Mouse (Mus musculus): ENCODE measurements around the gene Lmbr1l.
"Not testable (repeated sequence)": the region's sequence is repeated elsewhere in the genome, so short reads cannot be mapped to it uniquely, and the experiment has no call there.

Lmbr1l gene

DNA sequence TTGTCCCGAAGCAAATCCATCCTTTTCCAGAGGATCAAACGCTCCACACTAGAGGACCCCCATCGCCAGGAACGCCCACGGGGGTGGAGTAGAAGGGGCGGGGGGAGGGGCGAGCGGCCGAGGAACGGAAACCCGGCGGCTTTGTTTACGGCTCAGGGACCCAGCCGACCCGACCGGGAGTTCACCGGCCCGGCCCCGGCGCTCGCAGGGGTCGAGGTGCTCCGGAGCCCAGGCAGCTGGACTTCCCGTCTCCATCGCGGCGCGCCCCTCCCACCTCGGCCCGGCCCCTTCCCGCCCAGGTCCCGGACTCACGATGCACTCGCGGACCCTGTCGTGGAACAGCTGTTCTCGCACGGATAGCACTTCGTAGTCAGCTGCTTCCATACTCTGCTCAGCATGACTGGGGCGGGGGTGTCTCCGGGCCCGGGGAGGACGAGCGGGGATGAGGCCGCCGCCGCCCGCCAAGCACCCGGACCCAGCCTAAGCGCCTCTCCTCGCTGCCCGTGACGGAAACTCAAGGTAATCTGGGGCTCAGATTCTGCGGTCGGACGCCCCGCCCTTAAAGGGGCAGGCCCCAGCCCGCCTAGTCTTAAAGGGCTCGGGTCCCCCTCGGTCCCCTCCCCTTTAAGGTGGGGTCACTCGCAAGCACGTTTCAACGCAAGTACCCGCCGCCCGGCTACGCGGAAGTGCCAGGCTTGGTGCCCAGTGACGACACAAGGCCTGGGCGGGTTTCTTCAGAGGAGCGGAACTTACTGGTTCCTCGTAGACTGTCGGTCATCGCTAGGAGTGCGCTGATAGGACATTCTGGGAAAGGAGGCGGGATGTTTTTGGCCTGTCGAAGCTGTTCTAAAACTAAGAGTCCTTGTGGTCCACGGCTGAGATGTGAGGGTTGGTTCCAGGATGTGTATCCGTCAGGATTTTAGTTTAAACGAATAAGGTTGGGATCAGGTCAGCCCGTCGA, at the start of gene Lmbr1l:
Gene Lmbr1l (minus strand): TSS at position 694 of the 961 bp plus-strand sequence.
- peak; percentile 99 for ATAC-seq (ENCODE audit: low TSS enrichment)

DNA sequence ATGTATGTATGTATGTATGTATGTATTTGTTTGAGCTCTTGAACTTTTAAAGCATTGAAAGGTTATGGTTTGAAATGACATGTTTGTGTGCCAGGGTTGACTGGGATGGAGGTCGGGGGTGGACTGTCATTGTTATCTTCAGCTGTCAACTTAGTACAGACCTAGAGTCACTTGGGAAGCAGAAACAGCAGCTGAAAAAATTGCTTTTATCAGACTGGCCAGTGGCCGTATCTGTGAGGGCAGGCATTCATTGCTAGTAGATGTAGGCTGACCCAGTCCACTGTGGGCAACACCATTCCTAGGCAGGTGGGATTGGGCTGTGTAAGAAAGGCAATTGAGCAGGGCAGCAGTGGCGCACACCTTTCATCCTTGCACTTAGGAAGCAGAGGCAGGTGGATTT, 41.5 kb upstream of the Lmbr1l start:
- ATAC-seq (ENCODE audit: low TSS enrichment) = no peak

DNA sequence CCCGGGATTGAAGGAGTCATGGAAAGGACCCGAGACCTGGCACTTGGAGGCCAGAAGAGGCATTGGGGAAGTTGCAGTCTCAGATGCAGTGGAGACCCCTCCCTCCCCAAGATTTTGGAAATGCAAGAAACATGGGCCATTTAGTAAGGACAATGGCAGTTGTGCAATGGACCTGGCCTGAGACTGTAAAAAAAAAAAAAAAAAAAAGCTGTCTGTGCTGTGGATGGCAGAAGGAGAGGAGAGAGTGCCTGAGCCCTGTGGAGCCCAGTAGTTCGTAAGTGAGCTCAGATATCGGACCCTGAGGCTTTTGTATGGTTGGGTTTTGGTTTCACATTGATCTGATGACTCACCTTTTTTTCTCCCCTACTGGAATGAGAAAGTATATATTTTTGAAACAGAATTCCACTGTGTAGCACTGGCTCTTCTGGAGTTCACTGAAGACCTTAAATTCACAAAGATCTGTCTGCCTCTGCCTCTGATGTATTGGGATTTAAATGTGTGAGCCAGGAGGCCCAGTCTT, 40.9 kb upstream of the Lmbr1l start:
- ATAC-seq (ENCODE audit: low TSS enrichment) = no peak

DNA sequence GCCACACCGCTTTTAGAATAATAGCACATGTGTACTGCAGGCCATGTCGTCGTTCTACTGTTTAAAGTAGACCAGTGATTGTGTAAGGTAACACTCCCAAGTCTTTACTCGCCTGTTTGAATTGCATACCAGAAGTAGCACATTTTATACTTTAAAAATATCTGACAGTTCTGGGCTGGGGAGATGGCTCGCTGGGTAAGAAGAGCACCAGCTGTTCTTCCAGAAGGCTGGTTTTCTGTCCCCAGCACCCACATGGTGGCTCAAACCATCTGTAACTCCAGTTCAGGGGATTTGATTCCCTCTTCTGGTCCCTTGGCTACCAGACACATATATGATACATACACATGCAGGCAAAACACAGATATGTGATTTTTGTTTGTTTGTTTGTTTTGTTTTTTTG, 39.4 kb upstream of the Lmbr1l start:
- ATAC-seq (ENCODE audit: low TSS enrichment) = peak; percentile 22

DNA sequence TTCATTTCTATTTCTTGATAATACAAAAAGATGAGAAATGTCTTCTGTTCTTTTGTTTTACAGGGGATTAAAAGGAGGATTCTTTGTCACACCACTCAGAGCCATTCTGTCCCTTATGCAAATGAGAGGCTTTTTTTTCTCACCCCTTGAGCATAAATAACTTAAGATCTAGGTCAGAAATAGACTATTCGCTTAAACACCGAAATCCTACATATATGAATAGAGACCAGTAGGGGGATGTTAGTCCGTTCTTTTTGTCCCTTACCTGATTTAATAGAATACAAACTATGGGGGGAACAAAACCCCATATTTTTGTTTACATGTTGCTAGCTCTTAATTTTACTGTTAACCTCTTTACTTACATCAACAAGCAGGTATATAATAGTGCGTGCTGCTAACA, 38.0 kb upstream of the Lmbr1l start:
- no peak for ATAC-seq (ENCODE audit: low TSS enrichment)

DNA sequence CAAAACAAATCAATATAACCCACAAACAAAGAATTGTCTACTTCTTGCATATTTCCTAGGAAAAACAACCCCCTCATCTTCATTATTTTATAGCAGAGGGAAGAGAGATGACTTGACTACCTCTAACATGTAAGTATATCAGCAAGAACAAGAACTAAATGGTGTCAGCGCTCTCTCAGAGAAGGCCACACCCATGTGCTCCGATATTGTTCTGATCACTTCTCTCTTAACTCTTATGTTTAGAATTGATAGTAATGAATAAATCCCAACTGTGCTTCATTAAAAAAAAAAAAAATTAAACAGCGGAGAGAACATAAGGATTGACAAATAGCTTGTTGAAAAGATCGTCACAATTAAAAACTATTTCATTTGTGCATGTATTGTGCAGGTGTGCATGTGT, 37.3 kb upstream of the Lmbr1l start:
- ATAC-seq (ENCODE audit: low TSS enrichment) = no peak

DNA sequence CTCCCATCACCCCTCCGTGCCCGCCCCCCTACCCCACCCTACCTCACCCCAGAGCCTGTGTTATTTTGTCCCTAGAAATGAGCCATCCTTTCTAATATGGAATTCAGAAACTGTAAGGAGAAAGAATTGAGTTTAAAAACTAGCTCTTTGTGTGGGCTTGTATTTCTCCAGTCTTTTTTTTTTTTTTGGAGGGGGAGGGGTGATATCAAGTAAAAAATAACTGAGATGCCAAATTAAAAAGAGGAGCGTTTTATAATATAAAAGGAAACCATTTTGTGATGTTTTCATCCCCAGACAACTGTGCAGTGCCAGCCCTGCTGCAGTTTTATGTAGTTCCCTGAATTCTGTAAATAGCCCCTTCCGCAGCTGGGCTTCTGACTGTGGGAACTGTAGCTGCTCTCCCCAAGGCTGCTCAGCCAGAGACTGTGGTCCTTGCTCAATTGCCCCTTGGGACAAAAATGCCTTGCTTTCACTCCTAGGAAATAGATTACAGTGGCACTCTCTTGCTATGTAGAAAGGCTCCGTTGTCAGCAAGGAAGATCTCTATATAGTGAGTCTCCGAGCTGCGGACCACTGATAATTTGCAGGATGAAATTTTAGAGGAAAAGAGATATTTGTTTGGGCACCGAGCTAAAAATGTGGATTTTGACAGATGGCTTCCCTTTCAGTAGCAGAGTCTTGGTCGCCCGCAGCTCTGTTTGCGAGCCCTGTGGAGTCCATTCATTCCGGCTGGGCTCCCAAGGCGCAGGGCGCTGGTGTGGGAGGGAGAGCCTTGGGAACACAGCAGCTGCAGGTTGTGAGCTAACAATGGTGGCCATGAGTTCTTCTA, 36.6 kb upstream of the Lmbr1l start:
- ATAC-seq (ENCODE audit: low TSS enrichment) = peak; percentile 42; the same call in 1 of the 2 replicates

DNA sequence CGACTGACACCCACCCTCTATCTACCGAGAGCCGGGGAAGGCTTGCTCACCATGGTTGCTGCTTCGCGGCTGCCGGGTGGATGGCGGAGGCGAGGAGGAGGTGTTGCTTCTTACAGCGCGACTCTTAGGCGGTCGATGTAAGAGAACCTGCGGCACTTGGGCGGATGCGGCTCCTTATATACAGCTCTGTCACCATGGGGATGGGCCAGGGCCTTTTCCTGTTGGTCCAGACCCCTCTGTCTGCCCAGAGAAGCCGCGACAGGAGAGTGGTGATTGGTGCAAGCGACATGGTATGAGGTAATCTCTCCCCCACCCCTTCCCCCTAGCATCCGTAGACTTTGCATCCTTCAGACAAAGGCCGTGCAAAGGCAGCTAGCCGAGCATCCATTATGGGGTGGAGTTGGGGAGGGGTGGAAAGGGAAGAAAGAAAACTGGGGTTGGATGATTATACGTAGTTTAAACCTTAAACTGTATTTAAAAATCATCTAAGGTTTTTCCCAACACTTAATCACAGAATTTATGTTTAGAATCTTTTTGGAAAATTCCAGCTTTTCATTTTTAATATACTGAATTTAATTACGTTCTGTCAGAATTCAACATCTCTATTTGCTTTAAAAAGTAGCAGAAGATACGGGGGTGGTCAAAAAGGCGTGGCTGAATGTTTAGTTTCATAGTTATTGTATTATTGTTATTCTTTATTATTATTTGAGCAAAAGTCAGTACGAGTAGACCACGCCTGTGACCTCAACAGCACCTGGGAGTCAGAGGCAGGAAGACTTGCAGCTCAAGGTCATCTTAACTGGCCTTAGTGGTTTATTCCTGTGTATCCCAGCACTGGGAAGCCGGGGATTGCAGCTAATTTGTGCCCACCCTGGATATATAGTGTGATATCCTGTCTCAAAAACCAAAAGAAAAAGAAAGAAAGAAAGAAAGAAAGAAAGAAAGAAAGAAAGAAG, 35.6 kb upstream of the Lmbr1l start, which contains the start of the genes Gm49450 and Tuba1a:
Gene Gm49450 (minus strand): TSS at position 151 of the 956 bp plus-strand sequence.
Gene Tuba1a (minus strand): TSS at position 303 of the 956 bp plus-strand sequence.
- peak; percentile 91 for ATAC-seq (ENCODE audit: low TSS enrichment)

DNA sequence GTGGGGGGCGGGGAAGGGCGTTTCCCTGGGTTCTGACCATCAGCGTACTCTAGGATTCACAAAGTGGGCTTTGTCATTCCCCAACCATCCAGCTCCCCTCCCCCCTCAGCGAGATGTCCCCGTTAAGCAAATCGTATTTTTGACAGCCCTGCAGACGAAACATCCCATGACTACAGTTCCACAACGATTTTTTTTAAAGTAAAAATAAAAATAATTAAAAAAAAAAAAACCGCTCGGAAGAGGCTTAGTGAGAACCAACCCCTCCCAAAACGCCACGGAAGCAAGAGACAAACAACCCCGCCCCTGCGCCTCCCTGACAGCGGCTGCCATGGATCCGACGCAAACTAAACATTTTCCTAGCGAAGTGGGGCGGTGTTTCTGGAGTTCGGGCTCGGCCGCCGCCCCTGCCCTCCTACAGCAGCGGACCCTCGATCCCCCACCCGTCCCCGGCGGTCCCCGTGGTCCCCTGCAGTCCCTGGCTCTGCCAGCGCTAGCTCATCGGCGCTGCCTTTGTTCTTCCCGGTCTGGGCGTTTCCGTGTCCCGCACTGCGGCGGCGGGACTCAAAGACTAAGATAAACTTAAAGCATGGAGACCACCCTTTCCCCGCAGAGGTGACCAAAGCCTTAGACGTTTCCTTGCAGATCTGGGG, 34.8 kb upstream of the Lmbr1l start:
- peak; percentile 16; the same call in 1 of the 2 replicates for ATAC-seq (ENCODE audit: low TSS enrichment)

DNA sequence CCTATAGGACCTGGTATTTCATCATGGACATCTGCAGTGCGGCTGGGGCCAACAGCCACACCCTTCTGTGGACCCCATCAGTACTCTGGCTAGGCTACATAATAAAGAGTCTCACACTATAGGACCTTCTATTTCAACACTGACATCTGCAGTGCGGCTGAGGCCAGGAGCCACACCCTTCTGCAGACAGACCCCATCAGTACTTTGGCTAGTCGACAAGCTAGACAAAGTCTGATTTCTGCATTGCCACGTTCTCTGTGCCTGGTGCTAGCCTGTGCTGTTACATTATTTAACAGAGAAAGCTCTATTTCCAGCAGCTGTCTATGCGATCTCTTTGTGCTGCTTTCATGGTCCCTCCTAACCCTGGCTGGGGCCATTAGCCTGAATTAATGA, 34.0 kb upstream of the Lmbr1l start:
- ATAC-seq (ENCODE audit: low TSS enrichment) = no peak

DNA sequence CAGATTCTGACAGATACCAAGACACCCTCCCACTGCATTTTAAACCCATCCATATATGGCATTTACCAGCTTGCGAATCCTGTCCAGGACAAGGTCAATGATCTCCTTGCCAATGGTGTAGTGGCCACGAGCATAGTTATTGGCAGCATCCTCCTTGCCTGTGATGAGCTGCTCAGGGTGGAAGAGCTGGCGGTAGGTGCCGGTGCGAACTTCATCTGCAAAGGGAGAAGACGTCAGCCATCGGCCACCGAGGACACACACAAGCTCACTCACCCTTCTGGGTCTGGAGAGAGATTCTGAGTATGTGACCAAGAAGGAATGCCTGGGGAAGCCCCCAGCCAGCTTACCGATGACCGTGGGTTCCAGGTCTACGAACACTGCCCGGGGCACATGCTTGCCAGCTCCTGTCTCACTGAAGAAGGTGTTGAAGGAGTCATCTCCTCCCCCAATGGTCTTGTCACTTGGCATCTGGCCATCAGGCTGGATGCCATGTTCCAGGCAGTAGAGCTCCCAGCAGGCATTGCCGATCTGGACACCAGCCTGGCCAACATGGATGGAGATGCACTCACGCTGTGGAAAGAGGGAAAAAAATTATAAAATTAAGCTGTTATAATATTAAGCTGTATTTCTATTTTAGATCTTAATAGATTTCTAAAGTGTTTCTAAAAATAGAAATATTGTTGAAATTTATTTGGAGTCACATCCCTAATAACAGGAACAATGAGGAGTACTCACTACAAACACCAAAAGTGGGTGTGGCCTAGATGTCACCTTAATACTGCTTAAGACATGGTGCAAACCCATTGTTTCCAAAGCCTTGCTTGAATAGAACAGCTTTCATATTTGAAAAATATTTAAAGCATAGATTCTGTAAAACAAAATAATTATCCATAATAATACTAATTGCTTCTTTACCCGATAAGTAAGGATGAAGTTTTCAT, 33.4 kb upstream of the Lmbr1l start:
- ATAC-seq (ENCODE audit: low TSS enrichment) = not testable (repeated sequence)

DNA sequence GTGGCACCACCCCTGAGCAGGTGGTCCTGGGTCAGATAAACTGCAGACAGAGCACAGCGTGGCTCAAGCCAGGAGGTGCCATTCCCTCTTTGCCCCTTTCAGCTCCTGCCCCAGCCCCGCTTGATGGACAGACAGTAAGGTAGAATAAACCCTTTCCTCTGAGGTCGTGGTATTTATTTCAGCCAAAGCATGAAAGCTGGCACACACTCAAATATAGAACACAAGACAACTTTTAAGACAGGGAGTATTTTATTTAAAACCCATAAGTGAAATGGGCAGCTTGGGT, 31.5 kb upstream of the Lmbr1l start:
- no peak for ATAC-seq (ENCODE audit: low TSS enrichment)

DNA sequence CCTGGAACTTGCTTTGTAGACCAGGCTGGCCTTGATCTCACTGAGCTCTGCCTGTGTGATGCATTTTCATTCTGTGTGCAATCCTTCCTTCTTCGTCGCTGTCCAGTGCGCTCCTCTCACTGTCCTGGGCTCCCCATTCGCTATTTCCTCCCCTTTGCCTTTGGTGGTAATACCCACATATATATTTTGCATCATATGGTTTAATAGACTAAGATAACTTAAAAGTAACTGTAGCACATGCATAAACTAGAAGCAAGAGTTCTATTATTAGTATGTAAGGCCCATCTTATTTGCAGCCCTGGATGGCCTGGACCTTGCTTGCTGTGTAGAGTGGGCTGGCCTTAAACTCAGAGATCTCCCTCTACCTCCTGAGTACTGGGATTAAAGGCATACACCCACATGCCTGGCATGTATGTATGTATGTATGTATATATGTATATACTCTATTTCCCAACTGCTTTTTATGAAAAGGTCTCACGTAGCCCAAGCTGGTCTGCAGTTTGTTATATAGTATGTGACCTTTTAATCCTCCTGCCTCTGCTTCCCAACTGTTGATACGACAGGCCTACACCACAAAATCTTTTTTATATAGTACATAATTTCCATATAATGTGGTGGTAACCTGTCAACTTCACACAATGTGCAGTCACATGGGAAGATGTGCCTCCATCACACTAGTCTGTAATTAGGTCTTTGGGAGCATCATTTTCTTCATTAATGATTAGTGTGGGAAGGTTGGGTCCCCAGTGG, 31.0 kb upstream of the Lmbr1l start:
- ATAC-seq (ENCODE audit: low TSS enrichment) = no peak

DNA sequence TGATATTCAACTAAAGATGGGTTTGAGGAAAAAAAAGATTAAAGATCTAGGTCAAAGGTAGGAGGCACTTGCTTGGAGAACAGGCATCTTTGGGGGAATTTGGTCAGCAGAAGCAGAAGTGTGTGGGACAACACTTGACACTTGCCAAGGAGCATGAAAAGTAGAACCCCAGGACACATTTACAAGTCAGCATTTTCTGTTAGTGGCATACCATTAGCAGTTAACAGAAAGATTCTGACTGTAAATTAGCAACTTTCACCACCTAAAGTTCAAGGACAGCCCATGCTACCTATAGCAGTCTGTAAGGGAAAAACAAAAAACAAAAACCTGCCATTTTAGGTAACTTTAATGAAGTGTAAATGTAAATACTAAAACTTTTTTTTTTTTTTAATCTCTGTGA, 30.4 kb upstream of the Lmbr1l start:
- no peak for ATAC-seq (ENCODE audit: low TSS enrichment)

DNA sequence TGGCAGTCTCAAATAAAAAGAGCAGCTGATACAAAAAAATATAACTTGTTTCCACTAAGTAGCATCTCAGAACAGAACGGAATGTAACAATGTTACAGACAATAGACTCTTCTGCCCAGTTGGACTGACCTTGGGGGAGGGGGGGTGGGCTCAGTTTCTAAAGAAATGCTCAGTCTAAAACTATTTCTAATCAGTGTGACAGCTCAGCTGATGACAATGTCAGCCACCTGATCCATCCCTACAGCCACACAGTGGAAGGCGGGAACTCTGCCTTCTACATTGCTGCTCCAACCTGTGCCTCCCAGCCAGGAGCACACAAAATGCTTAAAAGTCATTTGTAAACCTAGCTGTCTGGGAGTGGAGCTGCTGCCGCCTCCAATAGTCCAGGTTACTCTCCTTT, 29.9 kb upstream of the Lmbr1l start:
- ATAC-seq (ENCODE audit: low TSS enrichment) = no peak

DNA sequence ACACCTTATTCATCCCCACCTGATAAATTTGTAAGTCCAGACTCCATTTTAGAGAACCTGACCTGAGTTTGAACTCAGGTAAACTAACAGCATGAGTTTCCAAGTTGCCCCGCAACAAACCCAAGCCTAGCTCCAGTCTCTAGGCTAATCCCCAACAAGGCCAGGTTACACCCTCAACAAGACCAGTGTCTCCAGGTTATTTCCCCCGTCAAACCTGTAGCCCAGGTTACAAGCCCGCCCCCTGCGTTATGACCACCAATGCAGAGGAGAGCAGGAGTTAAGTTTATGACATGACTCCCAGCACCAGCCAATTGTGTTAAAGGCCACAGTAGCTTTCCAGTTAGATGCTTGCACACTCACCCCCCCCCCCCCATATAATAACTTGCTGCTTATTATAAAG, 25.1 kb upstream of the Lmbr1l start:
- ATAC-seq (ENCODE audit: low TSS enrichment) = no peak

DNA sequence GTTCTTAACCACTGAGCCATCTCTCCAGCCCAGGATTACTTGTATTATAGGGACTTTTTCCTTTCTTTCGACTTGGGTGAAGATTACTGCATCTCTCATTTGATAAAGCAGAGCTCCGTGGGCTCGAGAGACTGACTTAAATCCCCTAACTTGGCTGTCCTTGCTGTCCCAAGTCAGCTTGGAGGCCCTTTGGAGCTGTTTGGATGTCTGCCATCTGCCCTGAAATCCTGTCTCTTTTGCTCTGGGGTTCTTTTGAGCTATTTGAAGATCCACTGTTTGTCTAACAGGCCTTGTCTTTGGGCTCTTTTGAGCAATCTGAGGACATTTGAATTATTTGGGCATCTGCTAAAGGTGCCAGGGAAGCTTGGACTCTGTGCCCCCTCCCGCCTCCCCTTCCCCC, 24.1 kb upstream of the Lmbr1l start:
- ATAC-seq (ENCODE audit: low TSS enrichment) = no peak

DNA sequence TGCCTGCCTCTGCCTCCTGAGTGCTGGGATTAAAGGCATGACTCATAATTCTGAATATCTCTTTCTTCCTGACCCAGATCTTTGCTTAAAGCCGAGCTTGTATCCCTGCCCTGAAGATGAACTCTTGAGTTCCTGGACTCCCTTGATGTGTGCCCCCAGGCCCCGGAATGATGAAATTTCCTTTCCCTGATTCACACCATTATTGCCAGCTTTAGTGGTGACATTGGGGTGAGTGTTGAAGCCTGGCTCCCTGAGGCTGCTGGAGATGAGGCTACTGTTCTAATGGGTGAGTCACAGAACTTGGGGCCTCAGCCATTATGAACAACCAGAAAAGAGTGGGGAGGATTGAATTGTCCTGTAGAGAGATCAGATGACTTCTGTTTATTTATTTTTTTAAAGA, 23.5 kb upstream of the Lmbr1l start:
- ATAC-seq (ENCODE audit: low TSS enrichment) = no peak

DNA sequence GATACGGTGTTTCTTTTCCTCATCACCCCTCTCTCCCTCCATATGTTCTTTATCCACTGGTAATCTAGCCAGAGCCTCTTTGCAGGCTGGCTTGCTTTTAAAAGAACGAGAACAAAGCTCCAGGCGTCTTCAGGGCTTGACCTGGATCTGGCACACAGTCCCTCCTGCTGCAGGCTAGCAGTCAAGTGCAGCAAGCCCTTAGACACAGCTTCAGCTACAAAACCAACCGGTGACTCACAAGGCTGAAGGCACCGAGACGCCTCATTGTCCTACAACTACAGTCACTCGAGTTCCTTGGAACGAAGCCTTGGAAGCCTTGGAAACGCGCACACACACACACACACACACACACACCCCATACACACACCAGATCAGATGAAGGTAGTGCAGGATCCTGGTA, 22.8 kb upstream of the Lmbr1l start:
- no peak for ATAC-seq (ENCODE audit: low TSS enrichment)

Measured in frontal cortex, adult (tissue).